Mouse (Mus musculus) heart, postnatal 14 days (tissue): ENCODE measurements at regions not wholly inside any gene's neighbourhood (a gene's known extent, or its start where the extent isn't known, plus 50 kb on each side); places are given as distances from the start of the nearest gene placed in this dataset.

Experiments
- DNase-seq, 2 experiments: peaks; one replicate each; pipeline ENCODE4 v3.0.0; 2021 to 2022
- intact Hi-C: fragments of 180-260 bp; cut with DNase I; formaldehyde crosslinking; loops from one replicate; pipeline ENCODE4 v1.15.1; 2025

DNA sequence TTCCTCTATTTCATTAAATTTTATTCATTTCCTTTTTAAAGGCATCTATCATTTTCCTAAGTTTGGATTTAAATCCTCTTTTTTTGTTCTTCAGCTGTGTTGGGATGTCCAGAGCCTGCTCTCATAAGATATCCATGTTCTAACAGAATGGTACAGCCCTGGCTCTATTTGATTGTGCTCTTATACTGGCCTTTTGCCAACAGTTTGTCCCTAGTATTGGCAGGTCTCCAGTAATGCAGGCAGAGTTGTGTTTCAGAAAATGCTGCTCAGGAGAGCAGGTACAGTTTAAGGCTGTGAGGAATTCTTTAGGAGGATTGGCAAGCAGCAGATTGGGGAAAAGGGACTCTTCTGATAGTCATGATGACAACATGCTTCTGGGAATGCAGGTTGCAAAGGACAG is 797.1 kb upstream of the Slit2 start:
- DNase-seq: no peak
- intact Hi-C loops: no loop called here

DNA sequence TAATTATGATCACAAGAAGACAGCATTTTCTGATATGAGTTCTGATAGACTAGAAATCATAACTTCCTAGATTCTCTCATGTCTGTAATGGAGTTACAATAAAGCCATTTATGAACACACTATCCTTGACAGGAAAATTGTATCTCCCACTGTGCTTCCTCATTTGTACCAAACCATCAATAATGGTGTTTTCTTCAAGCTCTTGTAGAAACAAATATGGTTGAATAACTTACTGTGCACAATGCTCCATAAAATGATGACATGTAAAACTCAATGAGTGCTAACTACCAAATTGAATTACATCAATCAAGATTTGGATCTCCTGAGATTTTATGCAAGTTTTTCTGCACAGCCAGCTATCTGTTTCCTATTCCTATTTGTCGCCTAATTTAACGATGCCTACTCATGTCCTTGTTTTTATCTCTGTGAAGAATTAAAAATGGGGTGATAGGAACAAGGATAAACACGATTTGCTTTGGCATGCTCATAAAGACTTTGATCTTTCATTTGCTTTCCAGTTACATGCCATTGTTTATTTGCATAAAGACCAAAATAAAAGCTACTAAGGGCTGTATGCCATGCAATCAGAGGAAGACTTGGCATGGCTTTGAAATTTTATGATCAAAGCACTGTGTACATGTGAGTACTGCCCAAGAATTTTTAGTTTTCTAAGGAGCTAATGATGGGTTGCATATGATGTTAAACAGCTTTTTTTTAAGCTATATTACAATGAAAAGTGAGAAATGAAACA is 780.6 kb upstream of the Slit2 start:
- no peak for DNase-seq
- intact Hi-C loops: no loop called here

DNA sequence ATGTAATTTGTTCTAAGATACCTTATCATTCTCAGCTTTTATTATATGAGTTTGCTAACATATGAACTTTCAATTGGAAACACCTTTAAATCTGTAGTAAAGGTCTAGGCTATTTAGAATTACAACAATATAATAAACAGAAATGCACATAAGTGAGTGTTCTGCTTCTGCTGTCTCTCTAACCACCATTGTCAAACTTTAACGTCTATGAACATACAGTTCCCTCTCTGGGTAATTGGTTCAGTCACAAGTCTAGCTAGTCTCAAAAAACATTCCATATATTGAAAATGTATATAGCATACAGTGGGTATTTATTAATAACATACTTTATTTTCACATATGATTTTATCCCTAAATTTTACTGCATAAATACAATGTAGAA is 780.0 kb upstream of the Slit2 start:
- intact Hi-C loops: no loop called here
- no peak for DNase-seq

DNA sequence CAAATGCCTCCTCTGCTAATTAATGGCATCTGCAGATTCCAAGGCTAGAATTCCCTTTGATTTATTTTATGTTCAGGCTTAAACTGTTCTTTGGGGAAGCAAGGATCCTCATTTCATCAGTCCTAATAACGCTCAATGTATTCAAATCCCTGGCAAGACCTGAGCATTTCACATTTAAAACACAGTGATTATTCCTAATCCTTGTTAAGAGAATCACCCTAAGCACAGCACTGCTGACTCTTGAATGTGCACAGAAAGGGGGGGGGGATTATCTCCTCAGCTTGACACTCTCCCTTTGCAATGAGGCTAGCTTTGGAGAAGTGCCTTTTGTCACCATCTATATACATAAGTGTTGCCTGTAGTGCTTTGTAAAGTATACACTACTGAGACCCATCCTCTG is 772.4 kb upstream of the Slit2 start:
- DNase-seq: no peak
- intact Hi-C loops: no loop called here

DNA sequence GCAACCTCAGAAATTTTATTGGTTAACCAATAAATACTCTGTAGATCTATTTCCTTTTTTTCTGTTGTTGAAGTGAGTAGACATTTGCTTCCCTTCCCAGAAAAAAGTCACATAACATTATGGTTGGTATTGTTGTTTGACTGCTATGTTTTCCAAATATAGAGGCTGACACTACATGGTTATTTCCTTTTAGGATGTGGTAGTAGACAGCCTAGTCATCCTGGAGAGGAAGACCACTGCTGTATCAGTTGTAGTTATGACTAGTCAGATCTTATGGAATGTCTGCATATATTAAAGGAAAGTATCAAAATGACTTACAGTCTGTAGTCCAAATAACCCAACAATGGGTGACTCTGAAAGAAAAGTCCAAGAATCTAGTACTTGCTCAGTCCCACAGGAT is 767.5 kb upstream of the Slit2 start:
- intact Hi-C loops: no loop called here

DNA sequence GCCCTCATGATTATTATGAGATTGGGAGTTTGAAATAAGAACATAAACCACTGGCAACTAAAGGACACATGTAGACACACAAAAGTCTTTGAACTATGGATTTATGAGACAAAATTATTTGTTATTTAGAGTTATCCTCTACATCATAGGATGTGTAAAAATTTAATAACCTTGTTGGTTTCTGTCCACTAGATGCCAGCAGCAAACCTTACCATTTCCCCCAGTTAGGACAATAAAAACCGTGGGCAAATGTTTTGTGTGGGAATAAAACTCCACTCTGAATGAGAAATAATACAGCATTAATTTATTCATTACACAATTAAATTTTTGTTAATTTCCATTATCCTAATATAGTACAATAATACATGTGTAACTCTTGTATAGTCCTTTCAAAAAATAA is 757.7 kb upstream of the Slit2 start:
- no peak for DNase-seq
- intact Hi-C loops: loop anchor here (10.0 kb wide), 1 partner anchor 760 kb away; the partner anchor contains the start of gene Slit2

More for the DNA sequence above, 767.5 kb upstream of the Slit2 start:
- no peak for DNase-seq

DNA sequence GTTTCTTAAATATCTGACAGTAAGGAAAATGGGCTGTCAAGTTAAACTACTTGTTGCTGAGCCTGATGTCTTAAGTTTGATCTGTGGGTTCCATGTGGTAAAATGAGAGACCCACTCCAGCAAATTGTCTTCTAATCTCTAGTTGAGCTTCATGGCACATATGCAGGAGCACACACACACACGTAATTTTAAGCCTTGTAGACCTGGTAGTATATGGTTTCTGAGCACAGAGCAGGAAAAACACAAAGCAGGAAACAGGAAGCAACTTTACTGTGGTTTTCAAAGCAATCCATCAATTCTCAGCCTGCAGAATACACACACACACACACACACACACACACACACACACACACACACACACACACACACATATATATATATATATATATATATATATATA is 746.8 kb upstream of the Slit2 start:
- intact Hi-C loops: no loop called here
- no peak for DNase-seq

DNA sequence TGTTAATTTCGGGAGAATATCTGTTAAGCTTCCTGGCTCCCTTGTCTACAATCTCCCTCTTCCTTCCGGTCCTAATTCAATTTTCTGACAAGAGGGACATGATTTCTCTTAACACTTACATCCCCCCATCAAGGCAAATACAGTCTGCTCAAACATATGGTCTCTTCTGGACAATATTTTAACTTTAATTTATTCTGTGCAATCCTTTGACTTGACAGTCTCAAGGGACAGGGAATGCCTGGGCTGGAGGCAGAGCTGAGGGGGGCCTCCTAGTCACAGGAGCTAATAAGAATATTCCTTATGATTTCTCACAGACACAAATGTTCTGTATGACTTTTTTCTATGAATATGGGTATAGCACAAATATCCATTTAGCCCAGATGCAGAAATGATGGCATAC is 742.9 kb upstream of the Slit2 start:
- DNase-seq: no peak
- intact Hi-C loops: no loop called here

DNA sequence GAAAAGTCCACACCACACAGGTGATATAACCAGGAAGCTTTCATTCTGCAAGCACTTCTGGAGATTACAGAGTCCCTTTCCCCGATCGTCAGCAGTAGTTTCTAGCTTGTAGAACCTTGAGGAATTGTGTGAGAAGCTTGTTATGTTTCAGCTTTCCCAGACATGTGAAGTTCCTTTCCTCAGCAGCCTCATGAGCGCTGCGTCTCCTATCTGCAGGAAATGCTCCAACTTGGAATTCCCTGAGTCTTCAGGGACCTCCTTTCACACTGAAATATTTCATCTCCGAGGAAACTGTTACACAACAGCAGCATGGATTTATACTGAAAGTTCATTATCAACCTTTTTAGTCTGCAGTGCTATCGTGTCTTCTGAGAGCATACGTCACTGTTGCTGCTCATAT is 742.4 kb upstream of the Slit2 start:
- peak; percentile 15 to 28 for DNase-seq
- intact Hi-C loops: no loop called here

DNA sequence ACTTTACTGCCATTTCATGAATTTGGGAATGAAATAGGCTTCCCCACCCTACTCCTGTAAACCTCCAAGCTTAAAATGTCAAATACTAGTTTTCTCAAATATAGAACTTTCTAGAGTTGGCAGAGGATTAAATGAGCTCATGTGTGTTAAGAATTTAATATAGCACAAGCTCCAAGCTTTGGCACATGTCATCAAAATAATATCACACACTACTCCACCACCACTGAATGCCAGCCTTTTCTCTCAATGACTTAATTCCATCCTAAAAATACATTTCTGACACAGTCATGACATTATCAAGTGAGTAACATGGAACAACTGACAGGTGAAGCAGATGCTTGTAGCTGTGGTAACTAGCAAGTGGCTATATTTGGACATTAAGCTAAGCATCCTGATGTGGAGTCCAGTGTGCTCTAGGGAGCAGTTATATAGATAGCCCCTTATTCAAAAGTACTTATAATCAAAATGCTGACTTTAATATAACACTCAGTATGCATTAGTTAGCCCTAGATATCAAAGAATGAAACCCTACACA is 728.0 kb upstream of the Slit2 start:
- intact Hi-C loops: no loop called here
- DNase-seq: no peak

DNA sequence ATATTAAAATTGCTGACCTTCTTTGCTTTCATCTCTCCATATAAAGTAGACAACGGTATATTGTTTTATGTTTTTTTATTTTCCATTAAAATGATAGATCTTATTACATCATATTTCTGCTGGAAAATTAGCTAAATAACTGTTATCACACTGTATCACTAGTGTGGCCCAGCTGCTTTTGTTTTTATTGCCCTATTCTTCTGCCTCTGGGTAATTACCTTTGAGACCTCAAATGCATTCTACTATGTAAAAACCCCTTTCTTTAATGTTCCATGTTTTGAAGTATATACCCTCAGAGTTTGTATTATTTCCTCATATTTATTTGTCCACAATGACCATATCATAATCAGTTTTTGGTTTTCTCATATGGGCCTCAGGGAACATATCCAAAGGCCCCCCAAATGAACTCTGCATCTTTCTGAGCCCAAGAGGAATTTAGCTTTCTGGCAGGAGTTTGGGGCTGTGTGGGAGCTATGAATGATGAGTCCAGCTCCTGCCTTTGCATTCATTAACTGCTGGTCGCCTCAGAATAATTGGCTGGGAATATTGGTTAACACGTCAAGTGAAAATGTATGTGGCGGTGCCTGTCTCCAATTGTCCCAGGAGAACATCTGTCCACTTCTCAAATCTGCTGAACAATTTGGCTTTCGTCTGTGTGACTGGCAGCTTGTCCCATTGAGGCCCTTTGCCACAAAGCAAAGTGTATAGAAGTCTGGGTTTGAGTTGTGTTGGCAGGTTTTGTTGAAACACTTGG is 721.1 kb upstream of the Slit2 start:
- intact Hi-C loops: no loop called here
- DNase-seq: no peak

DNA sequence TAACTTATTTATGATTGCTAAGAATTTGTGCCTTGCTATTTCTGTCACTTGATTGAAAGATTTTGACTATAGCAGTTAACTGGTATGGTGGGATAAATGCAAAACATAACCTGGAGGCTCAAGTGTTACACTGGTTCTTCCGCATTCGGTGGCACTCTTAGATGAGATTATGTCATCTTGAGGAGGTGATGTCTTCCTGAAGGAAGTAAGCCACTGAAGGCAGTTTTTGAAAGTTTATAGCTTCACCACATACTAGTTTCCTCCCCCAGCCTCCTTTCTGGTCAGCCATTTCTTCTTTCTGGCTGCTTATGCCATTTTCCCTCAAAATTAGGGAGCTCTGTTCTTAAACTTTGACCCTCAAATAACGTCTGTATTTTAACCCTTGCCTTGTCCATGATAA is 710.3 kb upstream of the Slit2 start:
- intact Hi-C loops: no loop called here
- no peak for DNase-seq

DNA sequence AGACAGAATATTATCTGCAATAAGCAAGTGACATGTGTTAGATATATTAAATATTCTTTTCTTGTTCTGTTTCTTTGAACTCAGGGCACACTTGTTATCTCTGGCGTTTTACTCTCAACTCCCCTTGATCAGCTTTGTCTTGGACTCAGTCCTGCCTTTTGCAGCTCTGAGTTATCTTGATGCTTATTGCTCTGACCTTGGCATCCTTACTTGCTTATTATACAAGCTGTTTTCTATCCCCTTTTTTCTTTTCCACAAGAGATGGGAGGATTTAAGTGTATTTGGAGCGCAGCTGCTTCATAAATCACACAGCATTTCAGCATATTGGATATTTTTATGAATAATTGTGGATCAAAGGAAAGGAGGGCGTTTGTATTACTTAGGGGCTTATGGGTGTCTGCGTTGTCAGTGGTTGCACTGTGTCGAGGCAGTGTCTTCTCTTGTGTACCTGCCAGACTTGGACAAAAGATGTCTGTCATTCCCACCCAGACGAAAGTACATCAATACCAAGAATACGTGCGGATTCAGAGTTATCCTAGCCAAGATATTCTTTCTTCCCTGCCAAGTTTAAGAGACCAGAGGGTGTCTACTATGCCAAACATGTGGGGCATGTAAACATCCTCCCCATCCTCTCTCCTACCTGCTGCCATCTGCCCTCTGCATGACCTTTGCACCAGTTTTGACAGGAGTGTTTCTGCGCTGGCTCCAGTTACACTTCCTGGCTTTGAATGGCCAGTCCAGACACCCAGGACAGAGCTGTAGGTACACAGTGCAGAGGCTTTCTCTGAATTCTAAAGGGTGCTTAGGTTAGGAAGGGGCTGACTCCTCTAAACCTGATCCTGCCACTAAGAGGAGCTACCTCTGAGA is 709.3 kb upstream of the Slit2 start:
- intact Hi-C loops: no loop called here
- peak in 1 of 2 experiments; percentile 13 for DNase-seq

DNA sequence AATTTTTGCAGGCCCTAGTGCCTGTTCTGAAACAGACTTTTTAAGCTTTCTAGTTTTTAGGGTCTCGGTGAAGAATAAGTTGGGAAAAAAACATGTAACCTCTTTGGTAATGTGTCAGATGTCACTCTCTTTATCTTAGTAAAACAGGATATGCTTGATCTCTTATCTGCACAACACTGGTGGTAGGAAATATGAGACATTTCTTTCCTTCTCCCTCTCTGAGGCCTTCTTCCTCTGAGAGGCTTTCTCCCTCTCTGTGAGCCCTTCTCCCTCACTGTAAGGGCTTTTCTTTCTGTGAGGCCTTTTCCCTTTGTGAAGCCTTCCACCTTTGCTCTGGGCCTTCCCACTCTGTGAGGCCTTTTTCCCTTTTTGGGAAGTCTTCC is 708.7 kb upstream of the Slit2 start:
- DNase-seq: no peak
- intact Hi-C loops: no loop called here

DNA sequence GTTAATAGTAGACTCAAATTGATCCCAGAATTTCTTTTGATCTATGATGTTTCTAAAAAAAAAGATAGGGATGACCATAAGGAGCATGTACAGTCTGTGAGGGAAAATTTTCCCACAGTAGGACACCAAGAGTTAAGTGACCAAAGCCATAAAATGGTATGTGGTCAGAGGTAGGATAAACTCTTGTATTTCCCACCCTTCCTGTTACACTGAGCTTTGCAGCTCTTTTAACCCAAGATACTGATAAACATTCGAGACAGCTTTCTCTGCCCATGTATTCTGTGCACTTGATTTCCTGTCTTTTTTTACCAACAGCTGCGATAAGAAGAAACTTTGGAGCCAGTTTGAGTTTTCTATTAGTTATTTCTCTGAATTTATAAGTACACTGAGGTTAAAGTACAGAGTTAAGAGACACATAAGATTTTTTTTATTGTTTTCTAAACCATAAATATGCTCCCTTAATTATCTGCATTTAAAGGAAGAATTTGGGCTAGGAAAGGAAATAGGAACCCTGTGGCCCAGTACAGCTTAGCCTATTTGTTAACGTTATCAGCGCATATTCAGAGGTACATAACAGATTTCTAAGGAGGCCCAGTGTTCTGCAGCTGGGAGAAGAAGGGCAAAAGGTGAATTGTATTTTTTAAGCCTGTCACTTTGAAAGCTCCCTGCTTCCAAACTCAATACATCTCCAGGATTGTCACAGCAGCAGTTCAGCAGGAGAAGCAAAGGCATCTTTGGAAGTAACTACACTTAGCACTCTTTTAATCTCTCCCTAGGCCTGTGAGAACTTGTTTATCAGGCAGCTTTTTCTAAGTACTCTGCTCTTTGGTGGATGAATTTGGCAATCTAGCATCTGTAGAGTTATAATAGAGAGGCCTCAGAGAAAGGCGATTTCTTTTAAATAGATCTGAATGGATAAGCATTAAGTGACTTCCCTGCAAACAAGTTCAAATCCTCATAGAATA is 706.4 kb upstream of the Slit2 start:
- DNase-seq: no peak
- intact Hi-C loops: no loop called here

DNA sequence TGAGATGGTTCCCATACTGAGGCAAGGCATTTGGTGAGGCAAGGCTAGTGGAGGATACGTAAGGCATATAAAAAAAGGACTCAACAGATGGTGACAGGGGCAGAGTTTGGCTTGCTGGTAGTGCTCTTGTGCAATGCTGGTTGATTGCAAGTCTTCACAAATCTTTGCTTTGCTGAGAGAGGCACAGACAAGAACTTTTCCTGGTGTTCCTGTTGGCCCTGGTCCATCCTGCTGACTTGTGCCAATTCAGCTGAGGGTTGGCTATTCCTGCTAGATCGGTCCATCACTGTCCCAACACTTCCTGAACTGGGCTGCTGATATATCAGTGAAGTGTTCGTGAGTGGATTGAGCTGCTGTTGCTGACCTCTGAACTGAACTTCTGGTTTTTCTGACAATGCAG is 703.3 kb upstream of the Slit2 start:
- DNase-seq: no peak
- intact Hi-C loops: no loop called here

DNA sequence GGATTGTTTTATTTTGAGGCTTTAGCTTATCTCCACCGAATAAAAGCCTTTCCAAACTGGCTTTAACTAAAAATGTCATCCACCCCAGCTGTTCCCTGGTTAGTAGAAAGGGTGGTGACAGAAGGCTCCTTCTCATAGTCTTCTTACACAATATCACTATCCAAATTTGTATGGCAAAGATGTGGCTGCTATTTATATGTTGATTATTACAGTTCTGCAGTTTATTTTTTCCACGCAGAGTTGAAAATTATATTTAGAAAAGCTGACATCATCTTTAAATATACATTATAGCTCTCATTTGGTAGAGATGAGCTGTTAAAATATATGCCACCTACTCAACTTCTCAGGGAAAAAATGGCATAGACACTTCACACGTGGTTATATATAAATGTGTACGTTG is 683.3 kb upstream of the Slit2 start:
- intact Hi-C loops: no loop called here
- DNase-seq: no peak

DNA sequence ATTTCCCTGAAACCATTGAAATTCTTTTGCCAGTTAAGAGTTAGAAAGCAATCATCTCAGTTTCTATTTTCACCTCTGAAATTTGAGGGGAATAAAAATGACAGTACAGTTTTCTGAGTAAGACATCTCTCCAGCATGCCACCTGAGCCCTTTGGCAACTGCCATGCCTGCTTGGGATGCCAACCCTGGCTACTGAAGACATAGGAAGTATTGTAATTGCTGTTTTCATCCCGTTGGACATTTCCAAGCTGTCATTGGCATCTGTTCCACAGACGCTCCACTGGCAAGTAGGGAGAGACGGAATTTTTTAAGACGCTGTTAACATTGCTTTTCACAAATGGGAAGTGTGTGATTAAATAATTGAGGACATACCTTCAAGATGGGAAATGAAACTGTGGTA is 665.4 kb upstream of the Slit2 start:
- intact Hi-C loops: no loop called here

DNA sequence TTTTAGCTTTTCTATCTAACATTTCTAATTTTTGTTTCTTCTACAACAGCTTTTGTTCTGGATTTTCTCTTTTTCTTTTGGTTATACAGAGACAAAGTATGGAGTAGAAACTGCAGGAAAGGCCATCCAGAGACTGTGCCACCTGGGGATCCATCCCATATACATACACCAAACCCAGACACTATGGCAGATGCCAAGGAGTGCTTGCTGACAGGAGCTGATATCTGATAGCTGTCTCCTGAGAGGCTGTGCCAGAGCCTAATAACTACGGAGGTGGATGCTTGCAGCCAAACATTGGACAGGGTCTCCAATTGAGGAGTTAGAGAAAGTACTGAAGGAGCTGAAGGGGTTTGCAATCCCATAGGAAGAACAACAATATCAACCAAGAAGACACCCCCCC is 664.8 kb upstream of the Slit2 start:
- intact Hi-C loops: no loop called here
- no peak for DNase-seq

More for the DNA sequence above, 665.4 kb upstream of the Slit2 start:
- DNase-seq: no peak
